Mouse (Mus musculus): ENCODE measurements around the gene Xpnpep1. TPM values are rescaled to one million over a fixed set of nuclear protein-coding genes. Genes with fewer than 3 reads are reported as not detected.

Xpnpep1 gene
- total RNA-seq, 2 experiments from 2014 or later, result 79.1 to 85.7 TPM

GRCm38 (mm10) chr19:53033159-53033943, 6.7 kb downstream of the Xpnpep1 start:
- intact Hi-C loops (cut with DNase I), result no loop called here
- DNase-seq, result no peak

- intact Hi-C loops (cut with DNase I), result no loop called here
Measured at GRCm38 (mm10) chr19:53032647-53033046, 7.4 kb downstream of the Xpnpep1 start.

GRCm38 (mm10) chr19:53031957-53032371, 8.1 kb downstream of the Xpnpep1 start:
- intact Hi-C loops (cut with DNase I), result no loop called here
- no peak for DNase-seq

More at GRCm38 (mm10) chr19:53032647-53033046, 7.4 kb downstream of the Xpnpep1 start:
- DNase-seq, result no peak

GRCm38 (mm10) chr19:53030279-53030678, 9.7 kb downstream of the Xpnpep1 start:
- DNase-seq, result no peak
- intact Hi-C loops (cut with DNase I), result no loop called here

GRCm38 (mm10) chr19:53029686-53030085, 10.3 kb downstream of the Xpnpep1 start:
- DNase-seq, result no peak
- intact Hi-C loops (cut with DNase I), result no loop called here

GRCm38 (mm10) chr19:53029045-53029444, 11.0 kb downstream of the Xpnpep1 start:
- DNase-seq, result no peak
- intact Hi-C loops (cut with DNase I), result no loop called here

- intact Hi-C loops (cut with DNase I), result no loop called here
- DNase-seq, result no peak
Measured at GRCm38 (mm10) chr19:53028216-53028615, 11.8 kb downstream of the Xpnpep1 start.

- intact Hi-C loops (cut with DNase I), result loop anchor here (5.0 kb wide), 1 partner anchor 119 kb away; the partner anchor contains the start of gene Add3
- no peak for DNase-seq
Measured at GRCm38 (mm10) chr19:53023189-53023588, 16.8 kb downstream of the Xpnpep1 start.

- intact Hi-C loops (cut with DNase I), result loop anchor here (5.0 kb wide), 1 partner anchor 120 kb away; the partner anchor contains the start of gene Add3
- no peak for DNase-seq
Measured at GRCm38 (mm10) chr19:53022037-53022614, 17.9 kb downstream of the Xpnpep1 start.

- intact Hi-C loops (cut with DNase I), result loop anchor here (5.0 kb wide), 1 partner anchor 121 kb away; the partner anchor contains the start of gene Add3
Measured at GRCm38 (mm10) chr19:53021537-53021936, 18.5 kb downstream of the Xpnpep1 start.

GRCm38 (mm10) chr19:53019716-53020463, 20.1 kb downstream of the Xpnpep1 start:
- intact Hi-C loops (cut with DNase I), result loop anchor here (5.0 kb wide), 1 partner anchor 122 kb away; the partner anchor contains the start of gene Add3
- DNase-seq, result peak; percentile 69 to 70

More at GRCm38 (mm10) chr19:53021537-53021936, 18.5 kb downstream of the Xpnpep1 start:
- no peak for DNase-seq

- peak; percentile 53 to 60 for DNase-seq
- intact Hi-C loops (cut with DNase I), result no loop called here
Measured at GRCm38 (mm10) chr19:53017954-53018353, 22.1 kb downstream of the Xpnpep1 start.

GRCm38 (mm10) chr19:53017248-53017647, 22.8 kb downstream of the Xpnpep1 start:
- DNase-seq, result peak in 1 of 2 experiments; percentile 48
- intact Hi-C loops (cut with DNase I), result no loop called here

GRCm38 (mm10) chr19:53014910-53015710, 24.9 kb downstream of the Xpnpep1 start:
- intact Hi-C loops (cut with DNase I), result no loop called here

GRCm38 (mm10) chr19:53013744-53014143, 26.3 kb downstream of the Xpnpep1 start:
- peak; percentile 34 to 57 for DNase-seq
- intact Hi-C loops (cut with DNase I), result no loop called here

More at GRCm38 (mm10) chr19:53014910-53015710, 24.9 kb downstream of the Xpnpep1 start:
- no peak for DNase-seq

- intact Hi-C loops (cut with DNase I), result no loop called here
- no peak for DNase-seq
Measured at GRCm38 (mm10) chr19:53013341-53013740, 26.7 kb downstream of the Xpnpep1 start.

GRCm38 (mm10) chr19:53010941-53011340, 29.1 kb downstream of the Xpnpep1 start:
- no peak for DNase-seq
- intact Hi-C loops (cut with DNase I), result no loop called here

GRCm38 (mm10) chr19:53008921-53009320, 31.1 kb downstream of the Xpnpep1 start:
- no peak for DNase-seq

GRCm38 (mm10) chr19:53008020-53008705, 31.9 kb downstream of the Xpnpep1 start:
- DNase-seq, result peak; percentile 65 to 68
- intact Hi-C loops (cut with DNase I), result loop anchor here (2.0 to 5.0 kb wide), 4 partner anchors 29 to 361 kb away; partner anchors contain the start of gene Add3

More at GRCm38 (mm10) chr19:53008921-53009320, 31.1 kb downstream of the Xpnpep1 start:
- intact Hi-C loops (cut with DNase I), result loop anchor here (2.0 to 5.0 kb wide), 4 partner anchors 28 to 360 kb away; partner anchors contain the start of gene Add3
